Mouse (Mus musculus) adrenal gland, postnatal 36 days (tissue): Measurements from ENCODE around the gene C1ql2. TPM values are rescaled to one million over a fixed set of nuclear protein-coding genes. Genes with fewer than 3 reads are reported as not detected.
A peak's percentile ranks its signal among the peaks of the same experiment; 100 is the strongest.

ENCODE experiments used
- DNase-seq, 2 experiments: peaks; one replicate each; pipeline ENCODE4 v3.0.0; 2021; ENCODE audit warnings: mixed read lengths in 1 of 2
- total RNA-seq, 2 experiments: library from RNA; stranded (reverse); gene quantifications; 2 replicates each; pipeline ENCODE4 v1.2.3; 2021

Gene C1ql2
- total RNA-seq, 2 experiments from 2014 or later, result not detected

DNA sequence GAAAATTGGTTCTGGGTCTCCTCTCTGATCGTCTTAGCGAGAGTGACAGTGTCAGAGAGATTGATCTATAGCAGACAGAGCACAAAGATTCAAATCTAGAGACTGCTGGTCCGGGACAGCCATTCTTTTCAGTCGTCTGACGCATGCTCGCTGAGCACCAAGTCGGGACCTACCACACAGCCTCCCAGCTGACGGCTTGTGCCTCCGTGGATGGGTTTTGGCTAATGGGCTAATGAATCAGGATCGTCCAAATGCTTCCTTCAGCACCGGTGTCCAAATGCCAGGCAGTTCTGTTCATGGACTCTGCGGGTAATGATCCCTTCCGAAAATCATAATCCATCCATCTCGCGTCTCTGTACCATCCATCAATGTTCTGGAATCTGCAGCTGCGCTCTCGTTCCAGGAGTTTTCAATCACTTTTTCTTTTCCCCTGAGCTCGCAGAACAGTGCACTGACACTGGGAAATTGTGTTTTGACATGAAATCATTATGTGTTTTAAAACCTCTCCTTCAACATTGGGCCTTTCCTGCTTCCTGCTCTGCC is 44.7 kb downstream of the C1ql2 start:
- no peak for DNase-seq

DNA sequence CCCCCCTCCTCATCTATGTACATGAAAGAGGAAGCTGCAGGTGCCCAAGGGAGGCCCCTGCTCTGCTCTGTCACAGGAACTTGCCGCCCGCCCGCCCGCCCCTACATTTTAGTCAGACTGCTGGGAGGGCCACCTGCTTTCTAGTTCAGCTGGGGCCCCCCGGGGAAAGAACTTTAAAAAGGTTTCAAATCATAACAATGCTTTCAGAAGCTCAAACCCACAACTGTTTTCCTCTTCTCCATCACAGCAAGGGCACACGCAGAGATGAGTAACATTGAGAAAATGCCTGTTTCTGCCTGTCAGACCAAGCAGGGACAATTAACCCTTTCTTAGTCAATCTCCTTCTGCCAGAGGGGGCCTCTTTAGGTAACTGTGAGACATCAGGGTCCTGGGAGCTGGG is 49.4 kb downstream of the C1ql2 start:
- no peak for DNase-seq

DNA sequence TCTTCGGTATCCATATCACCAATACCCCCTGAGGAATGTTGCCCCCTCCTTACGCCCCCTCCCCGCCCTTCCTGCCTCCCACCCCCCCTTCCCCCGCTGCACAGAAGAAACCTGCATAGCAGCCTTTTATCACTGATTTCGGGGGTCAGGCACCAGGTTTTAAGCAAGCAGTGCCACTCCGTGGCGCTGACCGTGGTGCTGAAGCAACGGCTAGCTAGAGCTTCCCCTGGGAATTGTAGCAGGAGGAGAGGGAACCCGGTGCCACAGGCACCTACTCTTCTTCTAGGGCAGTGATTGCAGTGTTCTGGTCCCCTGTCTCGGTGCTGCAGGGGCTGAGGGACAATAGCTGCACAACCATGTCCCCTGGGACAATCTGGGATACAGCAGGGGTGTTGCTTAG is 50.0 kb downstream of the C1ql2 start:
- peak; percentile 85 to 89 for DNase-seq

Other genes with a start within 250 kb of the C1ql2 start
- 1,000 to 10,000 TPM in 1 of 2 experiments, 100 to 1,000 TPM in 1; 862 to 1,322 TPM for gene Dbi, start 219.5 kb upstream of the C1ql2 start, total RNA-seq
- gene 3110009E18Rik, start 219.4 kb upstream of the C1ql2 start, total RNA-seq, result 10 to 100 TPM; 10.6 to 12.1 TPM
- 10 to 100 TPM; 21.9 to 48.2 TPM for gene Steap3, start 67.9 kb upstream of the C1ql2 start, total RNA-seq
- under 1 TPM in 1 of 2 experiments, not detected in 1; 0.26 TPM for gene Marco, start 164.4 kb downstream of the C1ql2 start, total RNA-seq